Mouse (Mus musculus) embryonic stem cell, embryonic (primary cell): Measurements from ENCODE around the gene Tbck.

Experiments used
- CTCF ChIA-PET, 4 experiments: fragments of 300-600 bp in 2 of 4; fragments of 350-600 bp in 2 of 4; sonication (Branson Sonifier 250); formaldehyde crosslinking; loops; one replicate each; lab custom pipeline; 2022; ENCODE audit warnings: inconsistent platforms in 2 of 4; lab: Charles Lee
- POLR2A ChIA-PET, 4 experiments: fragments of 300-600 bp in 2 of 4; fragments of 350-600 bp in 2 of 4; sonication (Branson Sonifier 250); formaldehyde crosslinking; loops; one replicate each; lab custom pipeline; 2022; ENCODE audit warnings: antibody characterized with exemption in 4 of 4, inconsistent platforms in 1 of 4; lab: Charles Lee

The Tbck gene

GRCm38 (mm10) chr3:132683447-132684230 lies at the start of gene Tbck:
Gene Tbck (plus strand): TSS chr3:132684144.
- POLR2A ChIA-PET = interaction anchor here in 2 of 4 experiments (0.7 to 2.4 kb wide), 13 partner anchors 8 to 1574 kb away, joined by 3 to 9 read pairs (median 4); partner anchors contain the start of genes Gstcd (in 1 of the 2), Ints12 (in 1 of the 2) and Lef1 (in 1 of the 2)
- CTCF ChIA-PET = no interaction called here

DNA sequence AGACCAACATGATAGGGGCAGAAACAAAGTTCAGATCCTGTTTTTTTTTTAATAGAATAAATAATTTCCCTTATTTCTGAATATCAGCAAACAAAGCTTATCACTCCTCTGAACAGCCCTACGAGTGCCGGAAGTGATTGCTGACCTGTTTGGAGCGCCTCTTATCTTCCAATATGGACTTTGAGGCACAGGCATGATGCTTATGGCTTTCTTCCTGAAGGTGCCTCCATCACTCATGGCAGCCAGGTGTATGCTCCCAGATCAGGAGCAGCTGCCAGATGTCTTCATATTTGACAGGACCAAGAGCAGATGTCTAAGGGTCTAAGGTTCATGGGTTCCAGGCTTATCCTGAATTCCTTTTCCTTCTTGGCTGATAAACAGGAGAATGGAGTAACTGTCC lies 46.9 kb upstream of the Tbck start:
- ChIA-PET CTCF (no interaction called here), POLR2A (no interaction called here)

- CTCF ChIA-PET = no interaction called here
- POLR2A ChIA-PET = no interaction called here
Measured at GRCm38 (mm10) chr3:132644071-132644470, 39.9 kb upstream of the Tbck start.

DNA sequence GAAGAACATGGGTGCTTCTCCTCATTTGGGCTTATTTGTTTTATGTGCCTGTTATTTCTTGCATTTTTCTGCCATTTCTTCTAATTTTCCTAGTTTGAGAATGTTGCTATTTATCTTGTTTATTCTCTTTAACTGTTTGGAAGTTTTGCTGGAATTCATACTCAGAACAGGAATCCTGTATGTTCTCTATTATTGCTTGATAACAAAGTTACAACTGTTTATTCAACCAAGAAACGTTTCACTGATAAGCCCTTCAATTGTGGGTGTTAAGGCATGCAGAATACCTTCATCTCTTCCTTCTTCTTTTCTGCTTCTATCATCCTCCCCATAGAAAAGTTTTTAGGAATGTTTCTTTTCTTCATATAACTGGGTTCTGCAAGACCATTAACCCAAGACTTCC lies 37.1 kb upstream of the Tbck start:
- CTCF ChIA-PET = no interaction called here
- POLR2A ChIA-PET = no interaction called here

GRCm38 (mm10) chr3:132649368-132649767 lies 34.6 kb upstream of the Tbck start:
- ChIA-PET CTCF (interaction anchor here in 1 of 4 experiments (0.6 to 1.0 kb wide), 2 partner anchors 23 to 676 kb away, joined by 5 to 7 read pairs; no protein-coding TSS in a partner anchor), POLR2A (interaction anchor here in 1 of 4 experiments (1.5 kb wide), 1 partner anchor 46 kb away, joined by 3 read pairs; no protein-coding TSS in a partner anchor)

- POLR2A ChIA-PET = interaction anchor here in 1 of 4 experiments (1.5 kb wide), 1 partner anchor 45 kb away, joined by 3 read pairs; no protein-coding TSS in a partner anchor
- CTCF ChIA-PET = interaction anchor here in 1 of 4 experiments (0.6 kb wide), 1 partner anchor 677 kb away, joined by 5 read pairs; no protein-coding TSS in a partner anchor
Measured at GRCm38 (mm10) chr3:132650191-132650590, 33.8 kb upstream of the Tbck start.

DNA sequence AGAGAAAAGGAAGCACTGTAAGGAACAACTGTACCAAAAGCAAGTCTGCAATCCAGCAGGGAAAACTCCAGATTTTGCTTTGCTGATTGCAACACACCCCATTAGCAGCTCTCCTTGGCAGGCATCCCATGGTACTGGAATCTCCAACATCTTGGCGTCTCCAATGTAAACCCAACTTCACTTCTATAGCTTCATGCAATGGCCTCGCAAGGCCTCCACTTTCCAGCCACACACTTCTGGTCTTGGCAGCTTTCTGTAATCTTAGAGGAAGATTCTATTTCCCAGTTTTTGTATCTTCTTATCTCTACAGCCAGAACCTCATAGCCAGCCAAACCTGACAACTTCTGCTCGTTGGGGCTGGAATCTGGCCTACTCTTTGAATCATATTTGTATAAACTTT lies 32.2 kb upstream of the Tbck start:
- POLR2A ChIA-PET = no interaction called here
- CTCF ChIA-PET = no interaction called here

DNA sequence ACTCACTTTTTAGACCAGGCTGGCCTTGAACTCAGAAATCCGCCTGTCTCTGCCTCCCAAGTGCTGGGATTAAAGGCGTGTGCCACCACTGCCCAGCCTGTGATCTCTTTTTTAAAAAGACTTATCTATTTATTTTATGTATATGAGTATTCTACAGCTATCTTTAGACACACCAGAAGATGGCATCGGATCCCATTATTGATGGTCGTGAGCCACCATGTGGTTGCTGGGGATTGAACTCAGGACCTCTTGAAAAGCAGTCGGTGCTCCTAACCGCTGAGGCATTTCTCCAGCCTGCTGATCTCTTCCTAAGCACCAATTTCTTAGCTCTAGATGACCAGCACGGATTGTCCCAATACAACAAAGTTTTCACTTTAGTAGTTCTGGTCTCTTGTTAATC lies 30.0 kb upstream of the Tbck start:
- ChIA-PET POLR2A (no interaction called here), CTCF (no interaction called here)

DNA sequence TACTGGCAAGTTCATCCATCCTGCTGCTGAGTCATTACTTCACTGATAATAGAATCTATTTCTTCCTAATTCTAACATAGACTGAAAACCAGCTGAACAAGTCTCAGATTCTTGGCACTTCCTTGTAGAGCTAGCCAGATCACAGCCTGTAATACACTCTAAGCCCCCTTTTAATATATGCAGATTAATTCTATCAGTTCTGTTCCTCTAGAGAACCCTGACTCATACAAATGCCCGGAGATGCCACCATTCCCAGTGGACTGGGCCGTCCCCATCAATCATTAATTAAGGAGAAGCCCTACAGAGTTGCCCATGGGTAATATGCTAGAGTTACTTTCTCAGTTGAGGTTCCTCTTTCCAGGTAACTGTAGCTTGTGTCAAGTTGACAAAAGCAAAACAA lies 28.0 kb upstream of the Tbck start:
- POLR2A ChIA-PET = interaction anchor here in 1 of 4 experiments (1.4 kb wide), 1 partner anchor 13 kb away, joined by 3 read pairs; no protein-coding TSS in a partner anchor
- CTCF ChIA-PET = no interaction called here

DNA sequence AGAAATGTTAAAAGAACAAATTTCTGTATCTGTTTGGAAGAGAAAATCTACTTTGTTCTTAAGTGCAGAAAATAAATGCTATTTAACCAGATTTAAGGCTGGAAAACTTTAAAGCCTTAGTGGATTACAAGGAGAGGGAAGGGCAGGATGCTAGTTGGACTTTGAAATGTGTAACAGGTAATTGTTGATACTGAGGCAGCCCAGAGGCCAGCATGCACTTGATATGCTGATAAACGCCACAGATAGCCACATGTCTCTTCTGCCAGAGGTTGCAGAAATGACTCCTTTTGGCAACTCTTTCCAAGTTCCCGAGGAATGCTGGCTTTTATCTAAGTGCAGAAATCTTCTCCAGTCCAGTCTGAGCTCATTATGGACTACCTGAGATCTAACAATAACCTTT lies 6.5 kb upstream of the Tbck start:
- ChIA-PET CTCF (no interaction called here), POLR2A (interaction anchor here in 1 of 4 experiments (0.6 kb wide), 1 partner anchor 500 kb away, joined by 4 read pairs; no protein-coding TSS in a partner anchor)

- ChIA-PET CTCF (no interaction called here), POLR2A (interaction anchor here in 2 of 4 experiments (1.0 to 2.4 kb wide), 9 partner anchors 8 to 626 kb away, joined by 3 to 9 read pairs (median 5); partner anchors contain the start of genes Gstcd (in 1 of the 2) and Ints12 (in 1 of the 2))
Measured at GRCm38 (mm10) chr3:132684231-132684928, 436 bp downstream of the Tbck start, which contains the start of gene Aimp1. Gene Aimp1 (minus strand): TSS chr3:132684370.

DNA sequence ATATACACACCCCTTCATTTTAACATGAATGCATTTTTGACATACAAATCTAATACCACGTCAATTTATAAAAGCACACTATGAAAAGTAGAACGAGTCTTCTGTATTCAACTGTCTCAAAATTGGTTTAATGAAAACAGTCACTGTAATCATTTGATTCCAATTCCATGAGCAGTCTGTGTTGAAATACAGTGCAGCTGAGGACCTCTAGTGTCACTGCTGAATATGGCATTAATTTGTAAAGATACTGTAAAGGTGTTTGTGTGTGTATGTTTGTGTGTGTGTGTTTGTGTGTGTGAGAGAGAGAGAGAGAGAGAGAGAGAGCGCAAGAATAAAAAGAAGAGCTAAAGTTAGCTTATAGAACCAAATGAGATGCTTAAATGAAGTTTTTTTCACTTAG lies 17.4 kb downstream of the Tbck start:
- POLR2A ChIA-PET = interaction anchor here in 2 of 4 experiments (0.6 to 1.7 kb wide), 4 partner anchors 9 to 370 kb away, joined by 3 to 5 read pairs (median 4); partner anchors contain the start of genes Aimp1 (in 1 of the 2) and Tbck (in 1 of the 2)

DNA sequence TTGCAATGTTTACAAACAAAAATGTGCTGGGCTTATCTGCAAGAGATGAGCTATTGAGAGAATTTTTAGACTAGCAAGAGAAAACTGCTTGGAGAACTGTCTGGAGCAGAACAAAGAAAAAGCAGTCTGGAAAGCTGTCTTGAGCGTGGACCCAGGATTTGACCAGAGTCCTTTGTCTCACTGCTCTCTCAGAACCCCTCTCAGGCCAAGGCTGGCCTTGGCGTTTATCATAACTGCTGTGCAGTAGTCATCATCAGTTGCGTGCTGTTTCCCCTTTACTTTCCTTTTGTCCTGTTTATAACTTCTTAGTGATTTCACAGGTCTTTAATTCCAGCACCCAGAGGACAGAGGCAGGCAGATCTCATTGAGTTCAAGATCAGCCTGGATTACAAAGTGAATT lies 20.3 kb downstream of the Tbck start:
- CTCF ChIA-PET = no interaction called here

More for the DNA sequence above, 17.4 kb downstream of the Tbck start:
- CTCF ChIA-PET = interaction anchor here in 3 of 4 experiments (0.5 to 1.2 kb wide), 3 partner anchors 69 to 878 kb away, joined by 3 to 6 read pairs (median 3); no protein-coding TSS in a partner anchor

GRCm38 (mm10) chr3:132706977-132707376 lies 23.0 kb downstream of the Tbck start:
- POLR2A ChIA-PET = interaction anchor here in 1 of 4 experiments (1.6 kb wide), 1 partner anchor 23 kb away, joined by 4 read pairs; the partner anchor contains the start of genes Aimp1 and Tbck

More for the DNA sequence above, 20.3 kb downstream of the Tbck start:
- POLR2A ChIA-PET = no interaction called here

GRCm38 (mm10) chr3:132713913-132714312 lies 30.0 kb downstream of the Tbck start:
- CTCF ChIA-PET = no interaction called here

More at GRCm38 (mm10) chr3:132706977-132707376, 23.0 kb downstream of the Tbck start:
- CTCF ChIA-PET = no interaction called here

GRCm38 (mm10) chr3:132717316-132717715 lies 33.4 kb downstream of the Tbck start:
- ChIA-PET POLR2A (interaction anchor here in 1 of 4 experiments (1.1 kb wide), 1 partner anchor 175 kb away, joined by 3 read pairs; no protein-coding TSS in a partner anchor), CTCF (no interaction called here)

More at GRCm38 (mm10) chr3:132713913-132714312, 30.0 kb downstream of the Tbck start:
- POLR2A ChIA-PET = interaction anchor here in 1 of 4 experiments (1.1 kb wide), 1 partner anchor 31 kb away, joined by 4 read pairs; no protein-coding TSS in a partner anchor

- CTCF ChIA-PET = no interaction called here
- POLR2A ChIA-PET = interaction anchor here in 1 of 4 experiments (1.0 kb wide), 1 partner anchor 41 kb away, joined by 3 read pairs; the partner anchor contains the start of gene Tbck
Measured at GRCm38 (mm10) chr3:132724326-132724725, 40.4 kb downstream of the Tbck start.
